Mouse (Mus musculus) liver, adult 2 months (tissue): Measurements from ENCODE around the gene Iqck. TPM values are rescaled to one million over a fixed set of nuclear protein-coding genes. Genes with fewer than 3 reads are reported as not detected.

Experiments used
- DNase-seq: peaks from one replicate; pipeline ENCODE4 v3.0.0-alpha.2; 2011; ENCODE audit warnings: low read depth, low spot score; ENCODE audit errors: extremely low read depth
- H3K27ac ChIP-seq: fragments of 200-500 bp; replicated peaks from 2 replicates; pipeline ENCODE4 v1.5.1; 2012; ENCODE audit warnings: low read depth, mild to moderate bottlenecking, control low read depth, inconsistent platforms, low read length; ENCODE audit not compliant: insufficient read depth
- H3K27me3 ChIP-seq: fragments of 200-500 bp; 2 replicates; pipeline ENCODE4 v1.6.1; 2012; ENCODE audit warnings: mild to moderate bottlenecking, moderate library complexity, low read length, inconsistent platforms; ENCODE audit not compliant: control insufficient read depth, insufficient read depth
- H3K36me3 ChIP-seq: fragments of 200-500 bp; 2 replicates; pipeline ENCODE4 v1.6.1; 2012; ENCODE audit warnings: low read length, inconsistent platforms; ENCODE audit not compliant: control insufficient read depth, insufficient read depth
- H3K4me1 ChIP-seq: fragments of 200-500 bp; 2 replicates; pipeline ENCODE4 v1.6.1; 2011; ENCODE audit warnings: low read length; ENCODE audit not compliant: control insufficient read depth, insufficient read depth
- H3K4me3 ChIP-seq: fragments of 200-500 bp; 2 replicates; pipeline ENCODE4 v1.5.1; 2011; ENCODE audit warnings: low read depth, mild to moderate bottlenecking, control low read depth, low read length, moderate library complexity; ENCODE audit not compliant: insufficient read depth
- H3K79me2 ChIP-seq: fragments of 200-500 bp; 2 replicates; pipeline ENCODE4 v1.6.1; 2012; ENCODE audit warnings: inconsistent platforms, mild to moderate bottlenecking, low read length, moderate library complexity; ENCODE audit not compliant: control insufficient read depth, insufficient read depth
- H3K9ac ChIP-seq: fragments of 200-500 bp; 2 replicates; pipeline ENCODE4 v1.6.1; 2012; ENCODE audit warnings: low read depth, mild to moderate bottlenecking, control low read depth, inconsistent platforms, low read length
- CTCF ChIP-seq: fragments of 200-500 bp; IDR thresholded peaks from 2 replicates; pipeline ENCODE4 v1.5.1; 2011; ENCODE audit warnings: low read depth, low read length, control low read depth
- POLR2A ChIP-seq: fragments of 200-500 bp; IDR thresholded peaks from 2 replicates; pipeline ENCODE4 v1.6.1; 2011; ENCODE audit warnings: low read length, control low read depth; ENCODE audit not compliant: insufficient read depth; ENCODE audit errors: extremely low read depth
- WGBS: fragments of 180-500 bp; shearing (Covaris S2); methylation state at CpG from one replicate; pipeline ENCODE4 v1.1.7; 2018; 5-methylcytosine and 5-hydroxymethylcytosine counted together
- polyA plus RNA-seq: library from polyadenylated mRNA; depleted of rRNA; stranded (reverse); fragments of >200 nt; gene quantifications from 2 replicates; pipeline ENCODE4 v1.2.3, GENCODE M21; 2012
- total RNA-seq: library from RNA; depleted of rRNA; stranded (reverse); fragments of >200 nt; gene quantifications from 2 replicates; pipeline ENCODE4 v1.2.3, GENCODE M21; 2014

Iqck gene
- total and polyA plus RNA-seq, 2 experiments, result 0.07 to 0.09 TPM

GRCm38 (mm10) chr7:118925547-118925946 is 70.0 kb downstream of the Iqck start:
- DNase-seq, result no peak
- WGBS, result 86% methylated on average over 3 of the region's 3 CpGs

DNA sequence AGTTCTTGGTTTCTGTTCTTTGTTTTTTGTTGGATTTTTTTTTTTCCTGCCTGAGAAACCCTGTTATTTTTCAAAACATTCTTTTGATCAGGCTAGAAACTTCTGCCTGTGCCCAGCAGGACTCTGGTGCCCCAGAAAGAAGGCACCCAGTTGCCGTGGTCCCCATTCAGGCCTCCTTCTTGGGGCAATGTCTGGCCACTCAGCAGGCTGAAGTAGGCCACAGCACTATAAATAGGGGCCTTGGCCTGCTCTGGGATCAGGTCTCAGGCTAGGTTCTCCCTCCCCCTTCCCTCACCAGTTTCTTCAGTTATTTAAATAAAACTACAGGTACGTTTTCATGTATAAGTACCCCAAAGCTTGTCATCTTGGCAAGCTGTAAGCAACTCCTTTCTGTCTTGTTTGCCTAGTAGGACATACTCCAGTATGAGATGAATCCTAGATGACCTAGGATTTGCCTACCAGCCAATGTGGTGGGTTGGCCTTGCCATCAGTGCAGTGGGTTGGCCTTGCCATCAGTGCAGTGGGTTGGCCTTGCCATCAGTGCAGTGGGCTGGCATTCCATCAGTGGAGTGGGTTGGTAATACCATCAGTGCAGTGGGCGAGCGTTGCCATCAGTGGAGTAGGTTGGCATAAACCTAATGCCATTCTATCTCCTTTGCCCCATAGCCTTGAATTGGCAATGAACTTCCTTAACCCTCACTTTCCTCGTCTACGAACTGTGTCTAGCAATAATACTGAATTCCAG is 71.1 kb downstream of the Iqck start:
- Histone ChIP-seq H3K36me3 (no peaks in the 10 kb centered on the region), H3K79me2 (no peaks in the 10 kb centered on the region), H3K4me3 (no peak overlapping the region), H3K9ac (no peak overlapping the region), H3K4me1 (no peaks in the 10 kb centered on the region), H3K27me3 (no peaks in the 10 kb centered on the region), H3K27ac (no peak overlapping the region)
- WGBS, result 97% methylated on average over 6 of the region's 6 CpGs
- DNase-seq, result no peak
- no peak for TF ChIP-seq POLR2A
- TF ChIP-seq CTCF, result no peak

More at GRCm38 (mm10) chr7:118925547-118925946, 70.0 kb downstream of the Iqck start:
- Histone ChIP-seq H3K36me3 (no peaks in the 10 kb centered on the region), H3K4me1 (no peaks in the 10 kb centered on the region), H3K9ac (no peak overlapping the region), H3K27me3 (no peaks in the 10 kb centered on the region), H3K4me3 (no peak overlapping the region), H3K27ac (no peak overlapping the region), H3K79me2 (no peaks in the 10 kb centered on the region)
- no peak for TF ChIP-seq POLR2A
- no peak for TF ChIP-seq CTCF

DNA sequence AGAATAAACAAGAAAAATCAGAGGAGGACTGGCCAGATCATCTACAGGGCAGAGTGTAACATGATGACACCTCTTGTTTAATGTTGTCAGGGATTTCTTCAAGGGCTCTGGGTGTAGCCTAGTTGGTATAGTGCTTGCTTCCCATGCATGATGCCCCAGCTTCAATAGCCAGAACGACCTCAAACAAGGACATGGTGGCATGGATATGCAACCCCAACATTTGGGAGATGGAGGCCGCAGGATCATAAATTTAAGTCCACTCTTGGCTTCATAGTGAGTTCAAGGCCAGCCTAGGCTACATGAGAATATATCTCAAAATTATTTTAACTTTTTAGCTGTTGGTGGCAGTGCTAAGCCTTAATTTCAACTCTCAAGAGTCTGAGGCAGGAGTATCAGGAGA is 71.7 kb downstream of the Iqck start:
- H3K9ac ChIP-seq, result no peak overlapping the region
- H3K36me3 ChIP-seq, result no peaks in the 10 kb centered on the region
- no peak for DNase-seq
- TF ChIP-seq POLR2A, result no peak
- no peak for TF ChIP-seq CTCF
- H3K4me1 ChIP-seq, result no peaks in the 10 kb centered on the region
- WGBS, result 95% methylated on average over 2 of the region's 2 CpGs
- no peaks in the 10 kb centered on the region for H3K27me3 ChIP-seq
- H3K79me2 ChIP-seq, result no peaks in the 10 kb centered on the region
- H3K4me3 ChIP-seq, result no peak overlapping the region
- no peak overlapping the region for H3K27ac ChIP-seq

- no peak for TF ChIP-seq CTCF
- TF ChIP-seq POLR2A, result no peak
- H3K36me3 ChIP-seq, result no peaks in the 10 kb centered on the region
These were observed 72.8 kb downstream of the Iqck start for GRCm38 (mm10) chr7:118928316-118928715.

GRCm38 (mm10) chr7:118928916-118929315 is 73.4 kb downstream of the Iqck start:
- TF ChIP-seq POLR2A (no peak), CTCF (no peak)
- no peak for DNase-seq
- no peak overlapping the region for H3K4me3 ChIP-seq
- no peak overlapping the region for H3K27ac ChIP-seq
- no peaks in the 10 kb centered on the region for H3K79me2 ChIP-seq
- no peak overlapping the region for H3K9ac ChIP-seq
- H3K4me1 ChIP-seq, result no peaks in the 10 kb centered on the region
- no peaks in the 10 kb centered on the region for H3K27me3 ChIP-seq
- WGBS, result 84% methylated on average over 8 of the region's 8 CpGs
- H3K36me3 ChIP-seq, result no peaks in the 10 kb centered on the region

More at GRCm38 (mm10) chr7:118928316-118928715, 72.8 kb downstream of the Iqck start:
- H3K4me1 ChIP-seq, result no peaks in the 10 kb centered on the region
- no peaks in the 10 kb centered on the region for H3K27me3 ChIP-seq
- H3K9ac ChIP-seq, result no peak overlapping the region
- WGBS, result 96% methylated on average over 3 of the region's 3 CpGs
- no peak overlapping the region for H3K27ac ChIP-seq
- H3K4me3 ChIP-seq, result no peak overlapping the region
- no peak for DNase-seq
- H3K79me2 ChIP-seq, result no peaks in the 10 kb centered on the region
